In genomic region chr7:78412172-78412571, GRCm38 (mm10) we compare ENCODE assay signal across 22 mouse cellular contexts.
"Had no signal": no experiment of that assay in that cellular context is flagged by ENCODE, and none has a peak within 500 bp of the region (broad histone marks: within the 10 kb centered on the region; RNA-seq: fewer than 3 reads in every experiment).

No protein-coding gene starts in this region.

- ATAC-seq: hindbrain, embryonic 16.5 days; hindbrain, postnatal 0 days; inflammation-experienced regulatory T-cells, adult 6 months; intestine, embryonic 15.5 days; intestine, embryonic 16.5 days; intestine, postnatal 0 days had no signal

- DNase-seq: heart, postnatal 10 days; heart, postnatal 14 days; heart, postnatal 36 days; heart, postnatal 4 days; kidney, adult 11 months; kidney, adult 18-20 months; kidney, adult 2 months; kidney, adult 8-10 months; kidney, adult 9 months; kidney, postnatal 10 days; kidney, postnatal 14 days; kidney, postnatal 25 days; kidney, postnatal 36 days; kidney, postnatal 4 days; layer of hippocampus, adult 9-11 months; layer of hippocampus, postnatal 36 days had no signal
